Mouse (Mus musculus) lung, postnatal 10 days (tissue): ENCODE results near the gene Mgarp.
A peak's percentile ranks its signal among the peaks of the same experiment; 100 is the strongest.
"Not testable (repeated sequence)": the region's sequence is repeated elsewhere in the genome, so short reads cannot be mapped to it uniquely, and the experiment has no call there.

Experiments
- DNase-seq: peaks from one replicate; pipeline ENCODE4 v3.0.0; 2021

The Mgarp gene

GRCm38 (mm10) chr3:51396219-51397068 is at the start of gene Mgarp:
Gene Mgarp (minus strand): TSS chr3:51396738.
- DNase-seq = peak; percentile 81

- DNase-seq = no peak
Measured at GRCm38 (mm10) chr3:51434871-51435595, 38.5 kb upstream of the Mgarp start.

DNA sequence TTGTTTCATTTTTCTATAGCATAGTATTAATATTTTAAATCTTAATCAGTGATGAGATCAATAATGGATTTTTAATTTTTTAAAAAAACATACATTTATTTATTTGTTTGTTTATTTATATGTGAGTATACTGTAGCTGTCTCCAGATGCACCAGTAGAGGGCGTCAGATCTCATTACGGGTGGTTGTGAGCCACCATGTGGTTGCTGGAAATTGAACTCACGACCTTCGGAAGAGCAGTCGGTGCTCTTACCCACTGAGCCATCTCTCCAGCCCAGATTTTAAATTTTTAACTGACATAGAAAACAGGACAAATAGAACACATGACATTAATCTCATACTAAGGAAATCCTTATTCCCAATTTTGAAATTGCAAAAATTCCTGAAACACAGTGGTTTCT is 37.8 kb upstream of the Mgarp start:
- not testable (repeated sequence) for DNase-seq

GRCm38 (mm10) chr3:51425394-51425793 is 28.9 kb upstream of the Mgarp start:
- DNase-seq = no peak

DNA sequence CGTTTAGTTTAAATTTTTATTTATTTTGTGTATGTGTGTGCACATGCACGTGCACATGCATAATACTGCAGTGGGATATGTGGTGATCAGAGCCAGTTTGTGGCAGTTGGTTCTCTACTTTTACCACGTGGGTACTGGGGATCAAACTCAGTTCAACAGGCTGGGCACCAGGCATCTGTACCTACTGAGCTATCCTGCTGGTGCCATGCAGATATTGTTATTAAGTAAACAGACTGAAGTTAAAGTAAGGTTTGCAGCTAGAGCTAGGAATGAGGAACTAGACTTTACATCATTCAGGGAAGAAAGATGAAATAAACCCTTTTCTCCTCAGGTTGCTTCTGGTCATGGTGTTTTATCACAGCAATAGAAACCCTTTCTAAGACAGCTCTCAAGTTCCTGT is 25.4 kb upstream of the Mgarp start:
- no peak for DNase-seq

GRCm38 (mm10) chr3:51417966-51418365 is 21.4 kb upstream of the Mgarp start:
- DNase-seq = no peak

GRCm38 (mm10) chr3:51417485-51417884 is 20.9 kb upstream of the Mgarp start:
- DNase-seq = no peak

GRCm38 (mm10) chr3:51417135-51417458 is 20.6 kb upstream of the Mgarp start:
- no peak for DNase-seq

GRCm38 (mm10) chr3:51416364-51417134 is 20.0 kb upstream of the Mgarp start:
- peak; percentile 65 for DNase-seq

DNA sequence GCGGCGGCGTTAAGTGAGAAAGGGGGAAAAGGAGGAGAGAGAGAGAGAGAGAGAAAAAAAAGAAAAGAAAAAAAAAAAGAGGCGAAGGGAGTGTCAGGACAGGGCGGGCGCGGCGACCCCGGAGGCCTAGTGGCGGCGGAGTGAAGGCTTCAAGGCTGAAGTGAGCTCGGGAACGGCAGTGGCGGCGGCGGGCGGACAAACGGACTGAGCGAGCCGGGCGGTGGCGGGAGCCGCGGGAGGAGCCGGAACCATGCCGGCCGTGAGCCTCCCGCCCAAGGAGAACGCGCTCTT is 19.5 kb upstream of the Mgarp start:
- no peak for DNase-seq

DNA sequence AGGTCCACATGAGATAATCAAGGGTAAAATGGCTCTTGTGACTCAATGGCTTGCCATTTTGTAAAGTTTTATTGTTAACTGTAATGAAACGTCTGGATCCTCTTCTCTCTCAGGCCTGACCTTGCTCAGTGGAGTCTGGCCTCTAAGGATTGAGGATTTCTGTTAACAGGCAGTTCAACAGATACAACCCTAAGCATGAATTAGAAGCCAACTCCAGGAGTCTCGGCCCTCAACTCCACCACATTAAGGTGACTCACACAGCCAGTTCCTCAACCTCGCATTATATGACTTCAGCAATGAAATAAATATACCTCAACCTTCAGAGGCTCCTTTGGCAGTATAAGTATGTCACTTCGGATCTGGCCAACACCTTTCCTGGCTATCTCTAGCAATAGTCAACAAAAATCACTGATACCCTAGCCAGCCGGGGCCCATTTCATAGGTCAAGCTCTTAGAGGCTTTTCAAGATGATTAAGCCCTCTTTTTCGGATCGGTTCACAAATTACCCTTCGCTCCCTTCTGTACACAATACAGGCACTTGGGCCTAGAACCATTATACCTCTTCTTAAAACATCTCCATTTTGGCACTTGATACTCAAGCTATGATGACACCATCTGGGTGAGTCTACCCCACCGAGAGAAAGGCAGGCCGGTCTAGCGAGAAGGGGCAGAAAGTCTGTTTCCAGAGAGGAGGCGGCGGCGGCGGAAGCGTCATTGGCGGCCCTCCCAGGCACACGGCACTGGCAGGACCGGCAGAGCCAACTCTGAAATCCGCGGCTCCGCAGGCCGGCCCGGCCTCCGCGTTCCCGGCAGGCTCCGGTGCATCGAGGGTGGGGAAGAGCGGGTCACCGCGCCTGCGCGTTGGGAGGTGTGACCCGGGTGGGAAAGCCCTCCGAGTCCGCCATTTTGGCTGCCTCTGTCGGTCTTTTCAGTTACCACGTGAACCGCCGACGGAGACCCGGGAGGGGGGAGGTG is 18.8 kb upstream of the Mgarp start, which contains the start of gene Naa15:
Gene Naa15 (plus strand): TSS at position 51 of the 975 bp plus-strand sequence.
- DNase-seq = peak; percentile 97

DNA sequence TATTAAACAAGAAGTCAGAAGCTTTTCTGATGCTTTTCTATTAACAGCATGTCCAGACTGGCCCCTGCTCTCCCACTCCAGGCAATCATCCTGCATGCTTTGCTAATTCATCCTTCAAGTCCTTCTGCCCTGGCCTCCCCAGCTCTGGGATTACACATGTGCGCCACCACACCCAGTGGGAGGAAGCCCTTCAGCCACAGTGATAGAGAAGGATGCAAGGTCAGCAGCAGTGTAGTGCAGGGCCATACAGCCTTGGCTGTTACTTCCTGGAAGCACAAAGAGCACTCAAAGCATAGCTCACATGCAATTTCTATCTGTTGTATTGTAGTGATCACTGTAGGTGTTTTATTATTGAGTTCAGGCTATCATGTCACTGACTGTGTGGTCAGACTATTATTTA is 16.7 kb upstream of the Mgarp start:
- no peak for DNase-seq

DNA sequence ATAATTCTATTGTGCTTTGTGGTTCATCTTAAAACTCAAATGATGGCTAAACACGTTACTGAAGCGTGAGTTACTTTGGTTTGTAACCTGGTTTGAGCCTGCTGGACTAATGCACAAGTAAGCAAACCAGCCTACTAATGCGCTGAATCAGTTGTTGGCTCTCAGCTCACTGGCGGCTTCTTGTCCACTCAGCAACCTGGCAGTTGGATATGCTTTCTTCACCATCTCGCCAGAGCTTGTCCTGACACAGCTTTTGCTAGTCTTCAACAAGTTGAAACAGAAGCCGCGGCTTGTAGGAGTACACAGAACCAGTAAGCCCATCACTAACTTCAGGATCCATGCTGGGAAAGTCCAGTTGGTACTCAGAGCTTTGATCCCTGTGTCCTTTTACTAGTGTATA is 15.9 kb upstream of the Mgarp start:
- DNase-seq = no peak

- DNase-seq = peak; percentile 97
Measured at GRCm38 (mm10) chr3:51408561-51409183, 12.1 kb upstream of the Mgarp start, which contains the start of gene Ndufc1. Gene Ndufc1 (minus strand): TSS chr3:51408988.

- no peak for DNase-seq
Measured at GRCm38 (mm10) chr3:51407870-51408560, 11.5 kb upstream of the Mgarp start.

GRCm38 (mm10) chr3:51402628-51403027 is 6.1 kb upstream of the Mgarp start:
- no peak for DNase-seq

GRCm38 (mm10) chr3:51402054-51402453 is 5.5 kb upstream of the Mgarp start:
- not testable (repeated sequence) for DNase-seq

DNA sequence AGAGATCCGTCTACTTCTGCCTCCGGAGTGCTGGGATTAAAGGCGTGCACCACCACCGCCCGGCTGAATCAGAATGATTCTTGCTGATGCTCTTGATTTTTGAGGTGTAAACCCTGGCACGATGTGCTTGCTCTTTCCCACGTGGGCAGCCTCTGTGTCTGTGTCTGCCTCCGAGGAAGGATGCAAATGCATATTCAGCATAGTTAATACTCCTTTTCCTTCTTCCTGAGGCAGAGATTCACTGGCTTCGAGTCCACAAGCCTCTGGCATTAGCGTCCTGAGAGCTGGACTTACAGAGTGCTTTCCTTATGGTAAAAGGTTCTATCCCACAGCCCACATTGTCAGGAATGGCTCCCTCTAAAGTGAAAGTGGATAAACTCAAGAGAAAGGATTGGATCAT is 4.1 kb upstream of the Mgarp start:
- DNase-seq = no peak

DNA sequence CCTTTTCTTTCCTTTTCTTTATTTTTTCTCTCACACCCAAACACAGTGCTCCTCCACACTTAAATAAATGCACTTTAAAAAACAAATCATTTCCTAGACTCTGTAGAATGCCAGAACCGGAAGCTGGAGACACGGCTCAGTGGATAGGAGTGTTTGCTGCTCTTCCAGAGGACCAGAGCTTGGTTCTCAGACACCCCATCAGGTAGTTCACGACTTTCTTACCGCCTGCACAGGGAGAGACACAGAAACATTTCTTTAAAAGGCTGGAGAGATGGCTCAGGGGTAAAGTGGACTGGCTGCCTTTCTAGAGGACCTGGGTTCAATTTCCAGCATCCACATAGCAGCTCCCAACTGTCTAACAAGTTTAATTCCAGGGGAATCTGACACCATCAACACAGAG is 3.0 kb upstream of the Mgarp start:
- no peak for DNase-seq

GRCm38 (mm10) chr3:51398667-51399066 is 2.1 kb upstream of the Mgarp start:
- no peak for DNase-seq

DNA sequence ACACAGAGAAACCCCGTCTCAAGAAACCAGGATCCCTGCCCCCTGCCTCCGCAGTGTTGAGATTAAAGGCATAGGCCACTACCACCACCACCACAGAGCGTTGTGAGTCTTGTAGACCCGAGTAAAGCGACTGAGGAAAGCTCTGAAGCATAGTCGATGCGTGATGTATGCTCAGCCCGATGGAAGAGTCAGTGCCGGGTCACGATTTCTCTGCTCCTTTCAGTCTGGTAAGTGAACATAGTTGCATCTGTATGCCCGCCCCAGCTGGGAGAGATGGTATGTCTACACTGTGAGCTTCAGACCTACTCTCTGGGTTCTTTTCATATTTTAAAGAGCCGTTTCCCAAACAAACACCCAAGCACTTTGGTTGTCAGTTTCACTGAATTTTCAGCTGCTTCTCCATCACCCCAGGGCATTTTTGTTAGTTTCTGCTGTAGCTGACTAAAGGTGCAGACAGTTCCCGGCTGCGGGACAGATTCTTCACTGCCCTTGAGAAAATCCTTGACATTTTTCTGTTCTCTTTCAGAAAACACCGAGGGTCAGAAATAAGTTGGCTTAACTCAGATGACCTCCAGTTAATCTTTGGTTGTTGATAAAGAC is 1.3 kb upstream of the Mgarp start:
- DNase-seq = no peak
